Mouse (Mus musculus): ENCODE measurements around the gene D030056L22Rik. TPM values are rescaled to one million over a fixed set of nuclear protein-coding genes. Genes with fewer than 3 reads are reported as not detected.
A peak's percentile ranks its signal among the peaks of the same experiment; 100 is the strongest.
"Not testable (repeated sequence)": the region's sequence is repeated elsewhere in the genome, so short reads cannot be mapped to it uniquely, and the experiment has no call there.

Gene D030056L22Rik
- polyA plus RNA-seq, 1 experiment from 2014 or later, result 34.3 TPM

DNA sequence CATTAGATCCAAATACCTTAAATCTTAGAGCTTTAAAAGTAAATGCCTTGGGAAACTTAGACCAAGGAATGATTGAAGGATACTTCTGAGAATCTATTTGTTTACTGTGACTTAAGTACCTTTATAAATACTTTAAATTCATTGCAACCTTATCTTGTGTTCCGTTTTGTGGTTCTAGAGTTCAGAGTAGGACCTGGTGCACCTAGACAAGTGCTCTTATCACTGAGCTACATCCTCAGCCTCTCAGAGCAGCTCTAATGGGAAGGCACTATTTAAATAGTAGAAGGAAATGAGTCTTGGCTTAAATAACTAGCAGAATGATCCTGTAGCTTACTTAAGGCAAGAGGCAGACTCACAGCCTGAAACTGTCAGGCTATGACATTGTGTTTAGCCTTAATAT lies 17.4 kb upstream of the D030056L22Rik start:
- DNase-seq (ENCODE audit: low spot score), result no peak
- H3K36me3 ChIP-seq (replicated peaks), result peaks cover 46% of the 10 kb centered on the region
- WGBS, result 83% methylated on average over 1 of the region's 1 CpGs
- no peak overlapping the region for H3K27ac ChIP-seq (replicated peaks)
- H3K4me3 ChIP-seq, result no peak overlapping the region
- no peaks in the 10 kb centered on the region for H3K9me3 ChIP-seq
- H3K4me1 ChIP-seq, result no peaks in the 10 kb centered on the region
- no peaks in the 10 kb centered on the region for H3K27me3 ChIP-seq (replicated peaks; ENCODE audit: low read depth, poor library complexity, severe bottlenecking)

GRCm38 (mm10) chr19:18708101-18708500 lies 4.9 kb upstream of the D030056L22Rik start:
- 0 out of 2 replicates have a peak, but pooled peaks cover 3% of the 10 kb centered on the region for H3K4me1 ChIP-seq
- H3K27ac ChIP-seq (replicated peaks), result no peak overlapping the region
- H3K4me3 ChIP-seq, result no peak overlapping the region
- no peak for DNase-seq (ENCODE audit: low spot score)
- no peaks in the 10 kb centered on the region for H3K9me3 ChIP-seq
- no peaks in the 10 kb centered on the region for H3K27me3 ChIP-seq (replicated peaks; ENCODE audit: low read depth, poor library complexity, severe bottlenecking)
- H3K36me3 ChIP-seq (replicated peaks), result 0 out of 2 replicates have a peak, but pooled peaks cover 5% of the 10 kb centered on the region

DNA sequence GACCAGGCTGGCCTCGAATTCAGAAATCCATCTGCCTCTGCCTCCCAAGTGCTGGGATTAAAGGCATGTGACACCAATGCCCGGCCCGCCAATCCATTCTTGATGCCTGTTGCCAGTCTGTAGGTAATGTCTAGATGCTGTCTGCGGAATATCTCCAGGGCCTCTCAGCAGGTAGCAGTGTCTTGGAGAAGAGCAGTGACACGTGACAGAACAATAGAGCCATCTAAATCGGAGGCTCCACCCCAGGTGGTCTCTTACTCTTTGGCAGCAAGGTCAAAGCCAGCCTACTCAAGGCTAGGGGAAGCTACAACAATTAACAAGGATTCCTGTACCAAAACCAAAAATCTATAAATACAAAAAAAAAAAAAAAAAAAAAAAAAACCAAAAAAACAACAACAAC lies 2.1 kb upstream of the D030056L22Rik start:
- H3K27ac ChIP-seq (replicated peaks), result no peak overlapping the region
- no peak for DNase-seq (ENCODE audit: low spot score)
- H3K9me3 ChIP-seq, result no peaks in the 10 kb centered on the region
- H3K4me1 ChIP-seq, result peaks cover 23% of the 10 kb centered on the region
- H3K27me3 ChIP-seq (replicated peaks; ENCODE audit: low read depth, poor library complexity, severe bottlenecking), result no peaks in the 10 kb centered on the region
- H3K4me3 ChIP-seq, result no peak overlapping the region
- WGBS, result 63% methylated on average over 6 of the region's 6 CpGs
- 0 out of 2 replicates have a peak, but pooled peaks cover 5% of the 10 kb centered on the region for H3K36me3 ChIP-seq (replicated peaks)

- 92% methylated on average over 9 of the region's 9 CpGs for WGBS
These were observed 1.4 kb upstream of the D030056L22Rik start for GRCm38 (mm10) chr19:18711589-18711988.

DNA sequence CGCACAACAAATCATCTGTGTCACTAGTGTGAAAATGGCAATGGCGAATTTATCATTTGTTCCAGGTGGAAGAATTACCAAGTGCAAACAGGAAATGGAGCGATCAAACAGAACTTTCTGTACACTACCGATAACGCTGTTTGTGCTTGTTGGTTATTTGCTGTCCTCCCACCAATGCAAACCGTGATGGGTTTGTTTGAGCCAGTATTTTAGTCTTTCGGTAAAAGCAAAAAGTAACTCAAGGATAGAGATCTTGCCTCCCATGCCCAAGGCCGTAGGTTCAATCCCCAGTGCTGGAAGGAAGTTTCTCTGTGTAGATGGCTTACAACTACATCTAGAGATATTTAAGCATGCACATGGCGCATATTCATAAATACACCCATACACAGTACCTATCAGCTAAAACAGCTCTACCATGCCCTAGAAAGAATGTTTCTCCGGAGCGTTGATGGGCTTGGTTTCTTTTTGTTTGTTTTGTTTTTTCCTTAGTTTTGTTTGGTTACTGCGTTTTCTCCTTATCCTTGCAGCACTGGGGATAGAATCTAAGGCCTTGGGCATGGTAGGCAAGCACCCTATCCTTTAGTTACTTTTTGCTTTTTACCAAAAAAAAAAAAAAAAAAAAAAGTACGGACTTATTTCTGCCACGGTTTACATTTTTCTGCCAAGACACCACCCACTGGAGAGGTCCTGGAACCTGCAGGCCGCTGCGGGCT lies 684 bp upstream of the D030056L22Rik start:
- H3K27ac ChIP-seq (replicated peaks), result peak overlapping the region; percentile 92
- peak overlapping the region; percentile 97 for H3K4me3 ChIP-seq
- peaks cover 7% of the 10 kb centered on the region for H3K36me3 ChIP-seq (replicated peaks)
- peaks cover 27% of the 10 kb centered on the region for H3K4me1 ChIP-seq
- H3K27me3 ChIP-seq (replicated peaks; ENCODE audit: low read depth, poor library complexity, severe bottlenecking), result no peaks in the 10 kb centered on the region
- H3K9me3 ChIP-seq, result no peaks in the 10 kb centered on the region
- 59% methylated on average over 16 of the region's 16 CpGs for WGBS
- DNase-seq (ENCODE audit: low spot score), result no peak

More at GRCm38 (mm10) chr19:18711589-18711988, 1.4 kb upstream of the D030056L22Rik start:
- H3K27ac ChIP-seq (replicated peaks), result no peak overlapping the region
- H3K4me3 ChIP-seq, result no peak overlapping the region
- H3K4me1 ChIP-seq, result peaks cover 27% of the 10 kb centered on the region
- 0 out of 2 replicates have a peak, but pooled peaks cover 5% of the 10 kb centered on the region for H3K36me3 ChIP-seq (replicated peaks)
- no peaks in the 10 kb centered on the region for H3K9me3 ChIP-seq
- no peaks in the 10 kb centered on the region for H3K27me3 ChIP-seq (replicated peaks; ENCODE audit: low read depth, poor library complexity, severe bottlenecking)
- no peak for DNase-seq (ENCODE audit: low spot score)

GRCm38 (mm10) chr19:18713357-18713756 lies 364 bp downstream of the D030056L22Rik start:
- peak; percentile 69 for DNase-seq (ENCODE audit: low spot score)
- H3K27me3 ChIP-seq (replicated peaks; ENCODE audit: low read depth, poor library complexity, severe bottlenecking); H3K9me3 ChIP-seq: not testable (repeated sequence)
- H3K27ac ChIP-seq (replicated peaks), result peak overlapping the region; percentile 92
- WGBS, result under 1% methylated on average over 46 of the region's 46 CpGs
- H3K4me3 ChIP-seq, result peak overlapping the region; percentile 97
- H3K36me3 ChIP-seq (replicated peaks), result peaks cover 16% of the 10 kb centered on the region
- H3K4me1 ChIP-seq, result peaks cover 27% of the 10 kb centered on the region

DNA sequence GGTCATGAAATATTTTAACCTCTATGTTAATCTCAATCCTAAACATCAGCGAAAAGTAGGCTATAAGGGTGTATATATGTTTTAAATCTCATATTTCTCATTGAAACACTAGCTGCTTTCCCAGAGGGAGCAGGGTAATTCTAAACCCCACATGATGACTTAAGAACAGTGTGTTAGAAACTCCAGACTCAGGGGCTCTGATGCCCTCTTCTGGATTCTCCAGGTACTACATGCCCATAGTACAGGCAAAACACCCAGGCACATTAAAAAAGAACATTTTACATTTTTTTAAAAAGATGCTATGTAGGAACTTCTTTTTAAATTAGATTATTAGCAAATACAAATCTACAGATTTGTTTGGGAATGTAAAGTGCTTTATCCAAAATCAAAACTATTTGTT lies 3.4 kb downstream of the D030056L22Rik start:
- Histone ChIP-seq H3K27ac (replicated peaks) (no peak overlapping the region), H3K36me3 (replicated peaks) (peaks cover 27% of the 10 kb centered on the region), H3K4me3 (no peak overlapping the region), H3K27me3 (replicated peaks; ENCODE audit: low read depth, poor library complexity, severe bottlenecking) (no peaks in the 10 kb centered on the region), H3K4me1 (peaks cover 27% of the 10 kb centered on the region), H3K9me3 (no peaks in the 10 kb centered on the region)
- DNase-seq (ENCODE audit: low spot score), result peak; percentile 68
- 27% methylated on average over 1 of the region's 1 CpGs for WGBS

DNA sequence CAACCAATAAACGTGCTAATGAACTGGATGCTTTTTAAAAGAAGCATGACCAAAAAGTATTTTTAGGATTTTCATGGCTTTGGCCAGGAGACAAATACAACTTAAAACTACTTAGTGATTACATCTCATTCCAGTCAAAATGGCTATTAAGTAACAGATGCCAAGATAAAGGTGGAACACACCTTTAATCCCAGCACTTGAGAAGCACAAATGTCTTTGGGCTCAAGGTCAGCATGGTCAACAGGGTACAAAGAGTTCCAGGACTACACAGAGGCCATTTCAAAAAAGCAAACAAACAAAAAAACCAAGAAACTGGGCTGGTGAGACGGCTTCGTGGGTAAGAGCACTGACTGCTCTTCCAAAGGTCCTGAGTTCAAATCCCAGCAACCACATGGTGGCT lies 7.3 kb downstream of the D030056L22Rik start:
- Histone ChIP-seq H3K4me3 (no peak overlapping the region), H3K27me3 (replicated peaks; ENCODE audit: low read depth, poor library complexity, severe bottlenecking) (no peaks in the 10 kb centered on the region), H3K27ac (replicated peaks) (no peak overlapping the region), H3K9me3 (no peaks in the 10 kb centered on the region), H3K4me1 (peaks cover 9% of the 10 kb centered on the region), H3K36me3 (replicated peaks) (peaks cover 27% of the 10 kb centered on the region)
- no peak for DNase-seq (ENCODE audit: low spot score)
- WGBS, result 88% methylated on average over 3 of the region's 3 CpGs

DNA sequence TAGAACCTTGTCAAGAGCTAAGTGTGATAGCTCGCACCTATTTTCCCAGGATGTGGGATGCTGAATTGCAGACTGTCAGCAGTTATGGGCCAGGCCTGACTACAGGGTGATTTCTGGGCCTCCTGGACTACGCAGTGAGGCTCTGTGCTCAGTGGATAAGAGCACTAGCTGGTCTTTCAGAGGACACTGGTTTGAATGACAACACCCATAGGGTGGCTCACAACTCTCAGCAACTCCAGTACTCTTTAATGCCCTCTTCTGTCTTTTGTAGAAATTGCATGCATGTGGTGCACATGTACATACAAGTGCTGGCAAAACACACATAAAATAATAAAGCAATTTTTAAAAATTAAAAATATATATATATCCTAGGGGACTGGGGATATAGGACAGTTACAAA lies 12.2 kb downstream of the D030056L22Rik start:
- H3K4me1 ChIP-seq, result no peaks in the 10 kb centered on the region
- no peak for DNase-seq (ENCODE audit: low spot score)
- no peaks in the 10 kb centered on the region for H3K27me3 ChIP-seq (replicated peaks; ENCODE audit: low read depth, poor library complexity, severe bottlenecking)
- no peak overlapping the region for H3K27ac ChIP-seq (replicated peaks)
- H3K9me3 ChIP-seq, result no peaks in the 10 kb centered on the region
- 90% methylated on average over 2 of the region's 2 CpGs for WGBS
- no peaks in the 10 kb centered on the region for H3K36me3 ChIP-seq (replicated peaks)
- H3K4me3 ChIP-seq, result no peak overlapping the region

GRCm38 (mm10) chr19:18730255-18730654 lies 17.3 kb downstream of the D030056L22Rik start:
- 83% methylated on average over 7 of the region's 7 CpGs for WGBS
- DNase-seq (ENCODE audit: low spot score), result no peak
- Histone ChIP-seq H3K27me3 (replicated peaks; ENCODE audit: low read depth, poor library complexity, severe bottlenecking) (no peaks in the 10 kb centered on the region), H3K36me3 (replicated peaks) (no peaks in the 10 kb centered on the region), H3K4me3 (no peak overlapping the region), H3K4me1 (no peaks in the 10 kb centered on the region), H3K9me3 (no peaks in the 10 kb centered on the region), H3K27ac (replicated peaks) (no peak overlapping the region)

DNA sequence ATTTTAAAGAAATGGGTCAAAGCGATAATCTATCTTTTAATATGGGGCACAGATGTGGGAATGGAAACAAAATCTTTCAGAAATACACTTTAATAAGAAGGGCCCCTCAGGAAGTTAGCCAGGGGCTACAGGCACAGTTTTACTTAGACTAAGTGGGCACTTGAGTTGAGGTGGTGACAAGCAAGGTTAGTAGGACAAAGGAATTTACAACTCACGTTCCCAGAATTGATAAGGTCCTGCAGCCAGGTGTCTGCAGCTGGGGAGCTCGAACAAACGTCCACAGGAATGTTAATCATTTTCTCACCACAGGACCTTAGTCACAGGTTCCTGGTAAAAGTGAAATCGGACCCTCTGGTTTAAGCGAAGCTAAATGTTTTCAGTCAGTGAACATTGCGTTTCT lies 18.1 kb downstream of the D030056L22Rik start:
- Histone ChIP-seq H3K27me3 (replicated peaks; ENCODE audit: low read depth, poor library complexity, severe bottlenecking) (no peaks in the 10 kb centered on the region), H3K4me3 (no peak overlapping the region), H3K36me3 (replicated peaks) (no peaks in the 10 kb centered on the region), H3K4me1 (no peaks in the 10 kb centered on the region), H3K9me3 (no peaks in the 10 kb centered on the region), H3K27ac (replicated peaks) (no peak overlapping the region)
- DNase-seq (ENCODE audit: low spot score), result no peak
- WGBS, result 55% methylated on average over 7 of the region's 7 CpGs

GRCm38 (mm10) chr19:18735901-18736300 lies 22.9 kb downstream of the D030056L22Rik start:
- Histone ChIP-seq H3K4me3 (no peak overlapping the region), H3K36me3 (replicated peaks) (no peaks in the 10 kb centered on the region), H3K4me1 (no peaks in the 10 kb centered on the region), H3K9me3 (no peaks in the 10 kb centered on the region), H3K27me3 (replicated peaks; ENCODE audit: low read depth, poor library complexity, severe bottlenecking) (no peaks in the 10 kb centered on the region), H3K27ac (replicated peaks) (no peak overlapping the region)
- WGBS, result 94% methylated on average over 4 of the region's 4 CpGs
- no peak for DNase-seq (ENCODE audit: low spot score)

GRCm38 (mm10) chr19:18739146-18739545 lies 26.2 kb downstream of the D030056L22Rik start:
- H3K36me3 ChIP-seq (replicated peaks), result no peaks in the 10 kb centered on the region
- no peak overlapping the region for H3K27ac ChIP-seq (replicated peaks)
- no peaks in the 10 kb centered on the region for H3K4me1 ChIP-seq
- no peaks in the 10 kb centered on the region for H3K27me3 ChIP-seq (replicated peaks; ENCODE audit: low read depth, poor library complexity, severe bottlenecking)
- H3K9me3 ChIP-seq, result no peaks in the 10 kb centered on the region
- no peak for DNase-seq (ENCODE audit: low spot score)
- 89% methylated on average over 7 of the region's 7 CpGs for WGBS
- no peak overlapping the region for H3K4me3 ChIP-seq

Data from embryonic facial prominence, embryonic 10.5 days (tissue).